Mouse (Mus musculus) Patski (cell line): ENCODE results near the gene Mcfd2. TPM values are rescaled to one million over a fixed set of nuclear protein-coding genes. Genes with fewer than 3 reads are reported as not detected.

Experiments
- ATAC-seq: fragments of 100-300 bp; one replicate; pipeline ENCODE4 v1.8.0; 2021
- CTCF ChIA-PET: fragments of 350-600 bp; sonication (Branson Sonifier 250); formaldehyde crosslinking; loops from one replicate; lab custom pipeline; 2022; ENCODE audit warnings: inconsistent platforms; lab: Charles Lee
- POLR2A ChIA-PET: fragments of 350-600 bp; sonication (Branson Sonifier 250); formaldehyde crosslinking; loops from one replicate; lab custom pipeline; 2022; ENCODE audit warnings: antibody characterized with exemption, inconsistent platforms; lab: Charles Lee
- DNase-seq: peaks from one replicate; pipeline ENCODE4 v3.0.0-alpha.2; 2011; ENCODE audit warnings: low read depth, low spot score
- H3K27me3 ChIP-seq: fragments of 371-371 bp; one replicate; pipeline ENCODE4 v1.5.1; 2021
- CTCF ChIP-seq: fragments of 100-300 bp; IDR thresholded peaks from one replicate; pipeline ENCODE4 v1.5.1; 2021
- in situ Hi-C: fragments of 300-500 bp; cut with MboI; formaldehyde crosslinking; loops from 3 replicates; pipeline ENCODE4 v1.11.1; 2018; ENCODE audit warnings: low pct_unique_long_range_greater_than_20kb, mixed read lengths
- polyA plus RNA-seq: library from polyadenylated mRNA; unstranded; gene quantifications from one replicate; pipeline ENCODE4 v1.2.3, GENCODE M21; 2021

The Mcfd2 gene
- polyA plus RNA-seq, 1 experiment from 2014 or later: 132 TPM

DNA sequence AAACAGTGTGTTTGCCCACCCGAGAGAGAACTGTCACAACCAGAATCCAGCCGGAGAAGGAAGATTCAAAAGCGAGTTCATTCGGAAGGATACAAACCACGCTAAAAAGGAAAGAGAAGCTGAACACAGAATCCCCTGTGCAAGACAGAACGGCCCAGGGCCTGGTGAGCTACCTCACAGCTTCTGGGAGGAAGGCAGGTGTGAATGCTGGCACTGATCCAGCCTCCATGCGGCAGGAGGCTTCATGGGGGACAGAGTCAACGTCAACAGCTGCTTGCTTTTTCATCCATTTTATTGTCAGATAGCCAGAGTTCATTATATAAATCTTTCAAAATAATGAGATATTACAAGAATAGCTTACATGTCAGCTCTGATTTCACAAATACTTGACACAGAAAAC is 11.4 kb downstream of the Mcfd2 start:
- CTCF ChIA-PET: interaction anchor here (1.4 kb wide), 1 partner anchor 218 kb away, joined by 3 read pairs; no protein-coding TSS in a partner anchor

DNA sequence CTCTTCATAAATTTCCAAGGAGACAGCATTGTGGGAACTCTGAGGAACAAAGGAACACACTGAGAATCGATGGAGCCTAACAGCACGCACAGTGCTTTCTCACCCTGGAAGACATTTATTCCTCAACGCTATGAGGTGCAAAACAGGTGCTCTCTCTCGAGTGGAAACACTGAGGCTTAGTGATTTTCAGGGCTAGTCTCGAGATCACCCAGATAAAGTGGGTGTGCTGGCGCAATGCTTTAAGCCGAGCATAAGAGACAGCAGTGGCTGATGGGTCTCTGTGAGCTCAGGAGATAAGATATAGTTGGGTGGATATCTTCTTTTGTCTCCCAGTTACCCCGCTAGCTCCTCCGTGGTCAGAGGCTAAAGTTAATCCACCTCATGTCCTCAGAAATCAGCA is 19.6 kb downstream of the Mcfd2 start:
- CTCF ChIA-PET: interaction anchor here (1.2 to 1.6 kb wide), 3 partner anchors 36 to 202 kb away, joined by 3 to 8 read pairs (median 3); no protein-coding TSS in a partner anchor

More for the DNA sequence above, 11.4 kb downstream of the Mcfd2 start:
- POLR2A ChIA-PET: no interaction called here
- DNase-seq (no peak), ATAC-seq (no peak)
- in situ Hi-C loops: loop anchor here (5.0 to 25.0 kb wide), 4 partner anchors 212 to 767 kb away; partner anchors contain the start of gene Tmem247
- no peaks in the 10 kb centered on the region for H3K27me3 ChIP-seq
- no peak for TF ChIP-seq CTCF

DNA sequence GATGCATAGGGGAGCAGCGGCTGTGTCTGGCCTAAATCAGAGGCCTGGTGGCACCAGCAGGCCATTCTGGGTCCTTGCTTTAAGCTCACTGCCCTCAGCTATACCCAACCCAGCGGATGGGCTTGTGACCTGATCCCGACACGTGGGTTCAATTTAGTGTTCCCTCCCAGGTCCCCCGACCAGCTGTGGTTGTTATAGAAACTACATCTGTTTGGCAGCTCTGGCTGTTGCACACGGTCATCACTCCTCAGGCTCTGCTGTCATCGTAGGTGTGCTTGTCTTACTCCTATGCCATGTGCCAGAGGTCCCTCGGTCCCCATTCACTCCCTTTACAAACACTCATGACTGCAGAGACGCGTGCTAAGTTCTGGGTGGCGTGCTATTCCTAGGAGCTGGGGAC is 27.9 kb downstream of the Mcfd2 start:
- ChIA-PET CTCF (interaction anchor here (1.1 to 1.5 kb wide), 4 partner anchors 11 to 201 kb away, joined by 3 to 7 read pairs (median 3); no protein-coding TSS in a partner anchor), POLR2A (no interaction called here)
- TF ChIP-seq CTCF: no peak
- DNase-seq (no peak), ATAC-seq (no peak)
- H3K27me3 ChIP-seq: no peaks in the 10 kb centered on the region
- in situ Hi-C loops: no loop called here

More for the DNA sequence above, 19.6 kb downstream of the Mcfd2 start:
- in situ Hi-C loops: loop anchor here (5.0 kb wide), 1 partner anchor 144 kb away; no protein-coding TSS in a partner anchor
- no peak for DNase-seq
- no peaks in the 10 kb centered on the region for H3K27me3 ChIP-seq
- ATAC-seq: no peak
- TF ChIP-seq CTCF: no peak
- POLR2A ChIA-PET: no interaction called here

DNA sequence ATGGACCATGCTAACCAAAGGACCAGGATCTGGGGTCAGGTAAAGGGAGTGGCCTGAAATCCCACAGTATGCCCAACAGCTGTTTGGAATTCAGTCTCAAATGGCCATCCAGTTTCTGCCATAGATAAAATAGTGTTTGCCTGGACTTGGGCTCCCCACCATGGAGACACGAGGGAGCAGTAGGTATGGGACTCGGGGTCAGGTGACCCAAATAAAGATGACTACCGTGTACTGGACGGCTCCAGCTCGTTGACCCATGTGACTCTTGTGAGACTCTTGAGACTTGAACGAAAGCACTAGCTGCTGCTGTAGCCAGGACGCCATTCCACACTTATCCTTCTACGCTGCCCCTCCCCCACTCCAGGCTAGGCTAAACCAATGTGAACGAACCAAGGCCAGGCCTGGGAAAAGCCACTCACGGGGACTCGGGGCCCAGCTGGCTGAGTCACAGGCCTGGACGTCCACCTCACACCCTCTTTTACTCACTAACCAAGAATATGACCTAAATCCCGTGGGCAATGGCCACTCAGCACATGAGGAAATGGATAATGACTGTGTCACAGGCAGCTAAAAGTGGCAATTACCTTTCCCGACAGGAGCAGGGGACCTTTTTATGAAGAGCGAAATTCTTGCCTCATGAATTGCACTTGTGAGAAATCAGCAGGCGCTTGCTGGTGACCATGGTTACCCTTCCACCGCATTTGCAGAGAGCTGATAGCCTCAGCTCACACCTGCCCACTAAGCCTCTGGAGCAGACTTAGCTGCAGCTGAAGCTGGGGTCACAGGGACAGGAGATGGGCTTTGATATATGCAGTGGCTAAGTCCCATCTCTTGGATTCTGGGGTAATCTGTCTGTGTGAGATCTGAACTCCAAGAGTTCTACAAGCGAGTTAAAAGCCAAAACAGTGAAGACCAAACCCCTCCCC is 28.7 kb downstream of the Mcfd2 start:
- ATAC-seq (peak; percentile 85), DNase-seq (peak; percentile 56)
- ChIA-PET POLR2A (no interaction called here), CTCF (interaction anchor here (1.0 to 1.5 kb wide), 5 partner anchors 12 to 163 kb away, joined by 3 to 7 read pairs (median 3); no protein-coding TSS in a partner anchor)
- H3K27me3 ChIP-seq: no peaks in the 10 kb centered on the region
- TF ChIP-seq CTCF: no peak
- in situ Hi-C loops: no loop called here

DNA sequence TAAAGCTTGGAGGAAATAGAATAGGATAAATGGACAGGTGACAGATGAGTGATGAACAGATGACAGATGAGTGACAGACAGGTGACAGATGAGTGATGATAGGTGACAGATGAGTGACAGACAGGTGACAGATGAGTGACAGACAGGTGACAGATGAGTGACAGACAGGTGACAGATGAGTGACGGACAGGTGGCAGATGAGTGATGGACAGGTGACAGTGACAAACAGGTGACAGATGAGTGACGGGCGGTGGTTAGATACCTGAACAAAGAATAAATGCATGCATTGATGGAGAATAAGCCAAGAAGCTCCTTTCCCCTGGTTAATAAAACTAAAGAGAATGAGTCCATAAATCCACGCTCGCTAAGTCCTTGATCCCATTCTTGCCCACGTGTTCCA is 30.7 kb downstream of the Mcfd2 start:
- ATAC-seq: no peak
- no peak for TF ChIP-seq CTCF
- in situ Hi-C loops: no loop called here
- POLR2A ChIA-PET: no interaction called here
- H3K27me3 ChIP-seq: no peaks in the 10 kb centered on the region
- DNase-seq: no peak
- CTCF ChIA-PET: no interaction called here

DNA sequence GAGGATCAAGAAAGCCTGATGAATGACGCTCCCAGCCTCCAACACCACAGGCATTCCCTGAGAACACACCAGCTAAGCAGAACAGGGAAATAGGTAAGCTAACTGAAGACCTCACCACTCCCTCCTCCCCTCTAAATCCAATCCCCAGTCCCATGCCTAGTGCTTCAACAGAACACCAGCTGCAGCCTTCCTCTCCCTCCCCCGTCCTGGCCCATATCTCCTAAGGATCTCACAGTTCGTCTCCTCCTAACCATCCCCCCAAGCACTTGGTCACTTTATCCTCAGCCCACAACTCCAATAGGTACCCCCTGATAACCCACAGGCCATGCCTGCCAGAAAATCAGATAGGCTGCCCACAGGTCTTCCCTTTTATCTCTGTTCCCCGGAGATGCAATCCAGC is 37.9 kb downstream of the Mcfd2 start:
- no peak for TF ChIP-seq CTCF
- ATAC-seq (no peak), DNase-seq (no peak)
- in situ Hi-C loops: no loop called here
- POLR2A ChIA-PET: no interaction called here
- CTCF ChIA-PET: no interaction called here
- no peaks in the 10 kb centered on the region for H3K27me3 ChIP-seq

DNA sequence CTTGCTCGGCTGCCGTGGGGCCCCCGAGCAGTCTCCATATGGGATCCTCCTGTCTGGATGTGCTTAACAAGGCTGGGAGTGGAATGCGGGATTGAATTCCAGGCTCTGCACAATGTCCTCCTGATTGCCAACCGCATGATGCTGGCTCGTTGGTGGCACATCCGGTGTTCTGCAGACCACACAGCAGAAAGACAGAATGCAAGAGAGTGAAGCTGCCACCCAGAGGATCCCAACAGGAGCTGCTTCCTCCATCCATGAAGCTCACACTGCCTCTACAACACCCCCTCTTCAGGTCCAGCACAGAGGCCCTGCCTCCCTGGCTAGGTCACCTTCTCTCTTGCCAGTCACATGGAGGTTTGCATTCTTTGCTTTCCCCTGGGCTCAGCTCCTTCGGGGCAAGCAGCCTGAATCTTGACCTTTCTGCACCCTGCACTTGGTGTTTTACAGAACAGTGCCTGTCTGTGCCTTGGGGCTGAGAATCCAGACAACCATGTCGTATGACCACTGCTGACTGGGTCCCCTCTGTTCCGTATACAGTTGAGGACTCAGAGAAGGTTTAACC is 39.6 kb downstream of the Mcfd2 start:
- H3K27me3 ChIP-seq: no peaks in the 10 kb centered on the region
- ATAC-seq (peak; percentile 92), DNase-seq (peak; percentile 42)
- POLR2A ChIA-PET: no interaction called here
- CTCF ChIA-PET: interaction anchor here (0.7 to 1.8 kb wide), 6 partner anchors 14 to 182 kb away, joined by 3 to 7 read pairs (median 4); no protein-coding TSS in a partner anchor
- peak; percentile 56 for TF ChIP-seq CTCF
- in situ Hi-C loops: no loop called here

DNA sequence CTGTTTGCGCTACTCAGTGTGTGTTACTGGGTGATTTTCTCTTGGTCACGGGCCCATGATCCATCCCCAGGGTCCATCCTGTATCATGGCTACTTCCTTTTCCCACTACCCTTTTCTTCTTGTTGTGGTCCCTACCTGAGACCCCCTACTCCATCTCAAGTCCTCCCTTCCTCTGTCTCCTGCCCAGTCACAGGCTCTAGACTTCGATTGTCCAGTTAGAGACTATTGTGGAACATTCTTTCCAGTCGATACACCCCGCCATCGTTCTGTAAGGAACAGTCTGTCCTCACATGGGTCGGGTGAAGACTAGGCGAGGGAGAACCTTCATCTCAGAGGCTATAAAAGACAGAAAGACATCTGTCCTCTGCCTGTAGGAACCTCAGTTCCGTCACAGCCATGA is 40.4 kb downstream of the Mcfd2 start:
- in situ Hi-C loops: no loop called here

DNA sequence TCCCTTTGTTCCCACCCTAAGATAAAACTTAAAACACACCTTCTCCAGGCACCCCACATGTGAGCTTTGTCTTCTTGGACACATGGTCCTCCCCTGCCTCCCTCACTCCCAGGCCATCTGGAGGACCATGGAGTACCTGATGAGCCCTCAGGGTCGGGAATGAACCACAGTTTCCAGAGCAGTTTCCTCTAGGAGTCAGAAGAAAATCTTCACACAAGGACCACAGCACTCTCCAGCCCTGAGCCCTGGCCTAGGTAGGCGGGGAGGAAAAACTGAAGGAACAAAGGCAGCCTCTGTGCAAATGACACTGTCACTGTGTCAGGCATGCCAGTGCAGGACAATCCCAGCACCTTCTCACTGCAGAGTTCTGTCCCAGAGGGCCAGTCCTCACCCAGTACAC is 41.3 kb downstream of the Mcfd2 start:
- CTCF ChIA-PET: interaction anchor here (1.0 kb wide), 1 partner anchor 180 kb away, joined by 3 read pairs; no protein-coding TSS in a partner anchor
- ATAC-seq: no peak
- DNase-seq: no peak
- in situ Hi-C loops: no loop called here
- POLR2A ChIA-PET: no interaction called here
- H3K27me3 ChIP-seq: no peaks in the 10 kb centered on the region
- no peak for TF ChIP-seq CTCF

More for the DNA sequence above, 40.4 kb downstream of the Mcfd2 start:
- ATAC-seq: no peak
- no peak for TF ChIP-seq CTCF
- CTCF ChIA-PET: interaction anchor here (0.9 to 1.8 kb wide), 4 partner anchors 115 to 181 kb away, joined by 3 to 7 read pairs (median 5); no protein-coding TSS in a partner anchor
- POLR2A ChIA-PET: no interaction called here
- DNase-seq: no peak
- H3K27me3 ChIP-seq: no peaks in the 10 kb centered on the region

DNA sequence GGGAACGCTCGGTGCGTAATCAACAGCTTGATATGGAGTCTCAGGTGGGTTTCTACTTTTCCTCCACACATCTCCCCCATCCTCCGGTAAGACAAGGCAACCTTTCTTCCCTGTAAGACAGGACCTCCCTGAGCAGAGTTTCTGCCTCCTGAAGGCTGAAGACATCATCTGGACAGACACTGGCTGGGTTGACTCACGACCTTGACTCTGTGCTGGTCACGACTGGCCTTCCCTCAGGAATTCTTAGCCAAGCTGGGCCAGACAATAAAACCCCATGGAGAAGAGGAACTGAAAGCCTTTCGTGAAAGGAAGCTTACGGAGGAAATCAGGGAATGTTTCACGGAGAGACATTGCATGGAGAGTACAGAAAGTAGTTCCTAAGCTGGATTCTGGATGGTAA is 46.3 kb downstream of the Mcfd2 start:
- ATAC-seq (peak; percentile 31), DNase-seq (no peak)
- TF ChIP-seq CTCF: no peak
- ChIA-PET POLR2A (interaction anchor here (3.0 kb wide), 1 partner anchor 12 kb away, joined by 10 read pairs; no protein-coding TSS in a partner anchor), CTCF (interaction anchor here (1.2 to 1.4 kb wide), 2 partner anchors 8 to 44 kb away, joined by 3 read pairs; no protein-coding TSS in a partner anchor)
- in situ Hi-C loops: no loop called here
- H3K27me3 ChIP-seq: no peaks in the 10 kb centered on the region
